Mouse (Mus musculus): ENCODE data around the gene Mettl24.

- TF ChIP-seq CTCF (IDR thresholded peaks at IDR 0.05; ENCODE audit: low read depth): no peak
- TF ChIP-seq EP300 (IDR thresholded peaks at IDR 0.05; ENCODE audit: low read depth): no peak
Measured at GRCm38 (mm10) chr10:40750293-40751047, 67.4 kb downstream of the Mettl24 start.

Data from heart, postnatal 0 days (tissue).